Mouse (Mus musculus): Measurements from ENCODE around the gene Epha2. TPM values are rescaled to one million over a fixed set of nuclear protein-coding genes. Genes with fewer than 3 reads are reported as not detected.
A peak's percentile ranks its signal among the peaks of the same experiment; 100 is the strongest.

The Epha2 gene
- polyA plus RNA-seq, 1 experiment = 0.13 TPM

DNA sequence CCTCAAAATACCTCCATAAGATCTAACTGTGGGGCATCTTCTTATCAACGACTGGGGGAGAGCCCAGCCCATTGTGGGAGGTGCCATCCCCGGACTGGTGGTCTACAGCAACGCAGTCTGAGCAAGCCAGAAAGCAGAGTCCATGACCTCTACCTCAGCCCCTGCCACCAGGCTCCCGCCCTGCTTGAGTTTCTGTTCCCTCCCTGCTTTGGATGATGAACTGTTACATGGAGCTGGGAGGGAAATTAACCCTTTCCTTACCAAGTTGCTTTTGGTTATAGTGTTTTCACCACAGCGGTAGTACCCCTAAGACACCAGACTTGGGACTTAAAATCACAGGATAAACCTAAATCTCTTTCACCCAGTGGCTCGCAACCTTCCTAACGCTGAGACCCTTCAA lies 50.9 kb downstream of the Epha2 start:
- no peak overlapping the region for H3K4me3 ChIP-seq (ENCODE audit: insufficient read depth, low read length)
- no peak overlapping the region for H3K27ac ChIP-seq (ENCODE audit: insufficient read depth, low read depth, low read length)
- no peak for TF ChIP-seq POLR2A (IDR thresholded peaks at IDR 0.05; ENCODE audit: borderline replicate concordance, low read depth, low read length)
- TF ChIP-seq CTCF (IDR thresholded peaks at IDR 0.05; ENCODE audit: low read depth, low read length) = no peak
- H3K4me1 ChIP-seq (ENCODE audit: control insufficient read depth, insufficient read depth, low read length) = no peaks in the 10 kb centered on the region; the same call in 1 of the 2 replicates

DNA sequence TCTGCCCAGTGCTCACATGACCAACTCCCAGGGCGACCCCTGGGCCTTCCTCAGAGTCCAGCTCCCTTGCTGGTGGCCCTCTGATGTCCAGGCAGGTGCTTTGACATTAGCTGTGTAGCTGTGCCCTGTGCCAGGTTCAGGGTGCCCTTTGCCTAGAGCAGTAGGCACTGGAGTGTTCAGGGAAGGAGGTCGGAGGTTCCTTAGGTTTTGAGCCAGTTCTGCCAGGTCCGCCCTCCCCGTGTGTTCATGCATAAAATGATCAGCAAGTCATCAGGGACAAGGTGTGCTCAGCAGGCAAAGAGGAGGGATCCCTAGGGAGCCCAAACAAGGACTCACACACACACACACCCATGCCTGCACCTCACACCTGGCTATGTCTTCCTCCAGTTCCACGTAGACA lies 51.9 kb downstream of the Epha2 start:
- Histone ChIP-seq H3K4me3 (ENCODE audit: insufficient read depth, low read length) (no peak overlapping the region), H3K27ac (ENCODE audit: insufficient read depth, low read depth, low read length) (no peak overlapping the region), H3K4me1 (ENCODE audit: control insufficient read depth, insufficient read depth, low read length) (no peaks in the 10 kb centered on the region)
- TF ChIP-seq POLR2A (IDR thresholded peaks at IDR 0.05; ENCODE audit: borderline replicate concordance, low read depth, low read length) = no peak
- no peak for TF ChIP-seq CTCF (IDR thresholded peaks at IDR 0.05; ENCODE audit: low read depth, low read length)

DNA sequence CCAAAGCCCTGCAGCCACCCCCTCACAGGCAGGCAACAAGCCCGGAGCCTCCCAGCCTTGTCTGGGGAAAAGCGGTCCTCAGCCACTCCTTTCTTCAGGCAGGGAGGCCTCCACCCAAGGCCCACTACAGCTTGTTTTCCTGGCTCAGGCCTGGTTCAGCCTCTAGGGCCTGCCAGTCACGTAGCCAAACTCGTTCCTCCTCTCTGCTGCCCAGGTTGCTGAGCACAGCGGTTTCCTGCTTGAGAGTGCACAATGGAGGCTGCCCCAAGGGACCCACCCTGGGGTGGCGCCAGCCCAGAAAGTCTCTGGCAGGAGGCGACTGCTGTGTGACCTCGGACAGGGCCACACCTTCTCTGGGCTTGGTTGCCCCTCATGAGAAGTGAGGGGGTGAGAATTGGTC lies 52.8 kb downstream of the Epha2 start:
- no peak for TF ChIP-seq CTCF (IDR thresholded peaks at IDR 0.05; ENCODE audit: low read depth, low read length)
- no peak for TF ChIP-seq POLR2A (IDR thresholded peaks at IDR 0.05; ENCODE audit: borderline replicate concordance, low read depth, low read length)
- no peak overlapping the region for H3K27ac ChIP-seq (ENCODE audit: insufficient read depth, low read depth, low read length)
- no peaks in the 10 kb centered on the region for H3K4me1 ChIP-seq (ENCODE audit: control insufficient read depth, insufficient read depth, low read length)
- H3K4me3 ChIP-seq (ENCODE audit: insufficient read depth, low read length) = no peak overlapping the region

DNA sequence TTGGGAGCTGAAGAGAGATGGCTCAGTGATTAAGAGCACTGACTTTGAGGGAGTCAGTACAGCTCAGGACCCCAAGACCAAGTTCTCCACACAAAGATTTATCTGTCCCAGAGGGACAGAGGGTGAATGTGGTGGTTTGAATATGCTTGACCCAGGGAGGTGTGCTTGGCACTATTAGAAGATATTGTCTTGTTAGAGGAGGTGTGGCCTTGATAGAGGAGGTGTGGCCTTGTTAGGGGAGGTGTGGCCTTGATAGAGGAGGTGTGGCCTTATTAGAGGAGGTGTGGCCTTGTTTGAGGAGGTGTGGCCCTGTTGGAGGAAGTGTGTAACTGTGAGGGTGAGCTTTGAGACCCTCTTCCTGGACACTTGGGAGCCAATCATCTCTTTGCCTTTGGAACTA lies 56.8 kb downstream of the Epha2 start:
- Histone ChIP-seq H3K27ac (ENCODE audit: insufficient read depth, low read depth, low read length) (no peak overlapping the region), H3K4me3 (ENCODE audit: insufficient read depth, low read length) (no peak overlapping the region), H3K4me1 (ENCODE audit: control insufficient read depth, insufficient read depth, low read length) (no peaks in the 10 kb centered on the region)
- TF ChIP-seq POLR2A (IDR thresholded peaks at IDR 0.05; ENCODE audit: borderline replicate concordance, low read depth, low read length) = no peak
- no peak for TF ChIP-seq CTCF (IDR thresholded peaks at IDR 0.05; ENCODE audit: low read depth, low read length)

DNA sequence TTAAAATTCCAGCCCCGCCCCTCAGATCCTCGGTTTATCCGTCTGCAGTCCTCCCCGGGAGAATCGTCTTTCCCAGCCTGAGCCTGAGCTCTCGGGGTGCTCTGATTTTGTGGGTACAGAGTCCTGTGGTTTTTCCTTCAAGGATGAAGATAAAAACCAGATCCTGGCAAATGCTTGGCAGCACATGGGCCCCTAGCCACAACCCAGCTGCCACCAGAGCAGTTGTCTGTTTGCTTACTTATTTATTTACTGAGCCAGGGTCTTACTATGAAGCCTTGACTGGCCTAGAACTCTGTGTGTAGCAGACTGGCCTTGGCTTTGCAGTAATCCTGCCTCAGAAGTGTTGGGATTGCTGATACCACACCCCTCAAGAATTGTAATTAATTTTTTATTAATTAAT lies 58.2 kb downstream of the Epha2 start:
- H3K4me1 ChIP-seq (ENCODE audit: control insufficient read depth, insufficient read depth, low read length) = no peaks in the 10 kb centered on the region
- no peak overlapping the region for H3K27ac ChIP-seq (ENCODE audit: insufficient read depth, low read depth, low read length)
- no peak for TF ChIP-seq POLR2A (IDR thresholded peaks at IDR 0.05; ENCODE audit: borderline replicate concordance, low read depth, low read length)
- TF ChIP-seq CTCF (IDR thresholded peaks at IDR 0.05; ENCODE audit: low read depth, low read length) = no peak
- H3K4me3 ChIP-seq (ENCODE audit: insufficient read depth, low read length) = no peak overlapping the region

DNA sequence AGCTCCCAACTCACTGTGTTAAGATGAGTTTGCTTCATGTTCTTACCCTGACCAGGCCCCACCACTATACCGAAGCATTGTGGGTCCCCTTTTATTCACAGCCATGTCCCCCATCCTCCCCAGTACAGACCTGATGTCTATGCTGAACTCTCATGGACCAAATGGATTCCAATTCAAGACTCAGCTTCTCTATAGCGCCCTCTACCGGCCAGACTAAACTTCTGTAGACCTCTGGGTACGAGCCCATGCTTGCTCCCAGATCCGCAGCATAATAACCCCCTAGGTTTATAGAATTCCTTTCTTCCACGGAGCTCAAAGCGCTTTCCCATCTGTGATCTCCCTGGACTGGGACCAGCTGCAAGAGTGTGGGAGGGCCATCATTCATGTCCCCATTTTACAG lies 59.8 kb downstream of the Epha2 start:
- no peak for TF ChIP-seq POLR2A (IDR thresholded peaks at IDR 0.05; ENCODE audit: borderline replicate concordance, low read depth, low read length)
- peak; percentile 68 for TF ChIP-seq CTCF (IDR thresholded peaks at IDR 0.05; ENCODE audit: low read depth, low read length)
- H3K27ac ChIP-seq (ENCODE audit: insufficient read depth, low read depth, low read length) = no peak overlapping the region
- H3K4me1 ChIP-seq (ENCODE audit: control insufficient read depth, insufficient read depth, low read length) = no peaks in the 10 kb centered on the region
- H3K4me3 ChIP-seq (ENCODE audit: insufficient read depth, low read length) = no peak overlapping the region

DNA sequence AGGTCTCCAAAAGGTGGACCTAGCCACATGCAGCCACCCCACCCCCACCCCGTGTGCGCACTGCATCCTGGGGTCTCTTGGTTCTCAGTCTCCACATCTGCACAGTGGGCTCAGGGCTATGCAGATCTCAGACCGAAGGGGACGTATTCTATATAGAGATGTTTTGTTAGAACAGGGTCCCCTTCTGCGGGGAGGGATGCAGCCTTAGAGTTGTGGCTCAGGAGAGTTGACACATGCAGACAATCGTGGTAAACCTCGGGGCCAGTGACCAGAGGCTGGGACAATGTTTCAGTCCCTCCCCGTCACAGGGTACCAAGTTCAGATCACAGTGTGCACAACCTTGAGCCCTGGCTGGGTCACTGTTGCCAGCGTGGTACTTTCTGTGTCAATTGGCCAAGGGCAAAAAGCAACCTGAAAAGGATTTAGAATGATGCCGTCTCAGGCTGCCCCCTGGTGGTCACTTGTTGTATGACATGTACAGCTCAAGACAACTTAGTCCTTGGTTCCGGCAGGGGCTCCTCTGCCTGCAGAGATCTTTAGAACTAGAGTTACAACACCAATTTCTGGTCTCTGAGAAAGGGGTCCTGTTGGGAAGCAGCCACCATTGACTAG lies 62.0 kb downstream of the Epha2 start:
- TF ChIP-seq POLR2A (IDR thresholded peaks at IDR 0.05; ENCODE audit: borderline replicate concordance, low read depth, low read length) (no peak), CTCF (IDR thresholded peaks at IDR 0.05; ENCODE audit: low read depth, low read length) (peak; percentile 69)
- no peak overlapping the region for H3K4me3 ChIP-seq (ENCODE audit: insufficient read depth, low read length)
- no peak overlapping the region for H3K27ac ChIP-seq (ENCODE audit: insufficient read depth, low read depth, low read length)
- H3K4me1 ChIP-seq (ENCODE audit: control insufficient read depth, insufficient read depth, low read length) = no peaks in the 10 kb centered on the region

DNA sequence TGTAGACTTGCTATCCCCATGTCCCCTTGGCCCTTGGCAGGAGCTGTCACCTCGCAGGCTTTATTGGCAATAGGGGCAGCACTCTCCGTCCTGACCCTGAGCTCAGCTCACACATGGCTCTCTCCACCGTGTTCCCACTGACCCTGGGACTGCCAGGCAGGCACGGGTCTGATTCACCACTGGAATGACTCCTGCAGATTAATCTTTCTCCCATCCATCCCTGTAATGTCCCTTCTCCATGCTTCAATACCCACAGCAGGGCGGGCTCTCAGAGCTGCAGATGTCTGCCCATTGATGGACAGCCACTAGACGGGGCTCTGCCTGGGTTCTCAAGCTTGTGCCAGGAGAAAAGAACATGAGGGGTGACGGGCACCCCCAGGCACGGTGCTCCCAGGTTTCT lies 64.1 kb downstream of the Epha2 start:
- Histone ChIP-seq H3K4me1 (ENCODE audit: control insufficient read depth, insufficient read depth, low read length) (no peaks in the 10 kb centered on the region), H3K27ac (ENCODE audit: insufficient read depth, low read depth, low read length) (no peak overlapping the region), H3K4me3 (ENCODE audit: insufficient read depth, low read length) (no peak overlapping the region)
- TF ChIP-seq POLR2A (IDR thresholded peaks at IDR 0.05; ENCODE audit: borderline replicate concordance, low read depth, low read length) (no peak), CTCF (IDR thresholded peaks at IDR 0.05; ENCODE audit: low read depth, low read length) (no peak)

DNA sequence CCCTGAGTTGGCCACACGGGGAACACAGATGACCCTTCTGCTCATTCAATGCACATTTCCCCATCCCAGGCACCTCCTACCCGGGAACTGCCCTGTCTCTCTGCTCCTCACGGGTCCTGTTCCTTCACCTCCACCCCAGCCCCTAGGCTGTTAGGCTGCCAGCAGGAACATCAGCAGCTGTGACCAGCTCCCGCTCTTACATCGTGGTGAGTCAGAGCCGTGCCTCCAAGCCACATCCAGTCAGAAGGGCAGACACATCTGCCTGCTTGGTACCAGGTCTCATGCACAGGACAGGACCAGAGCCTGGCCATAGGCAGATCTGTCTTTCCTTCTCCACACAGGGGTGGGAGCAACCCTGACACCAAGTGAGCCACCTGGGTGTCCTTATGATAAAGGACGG lies 64.8 kb downstream of the Epha2 start:
- TF ChIP-seq POLR2A (IDR thresholded peaks at IDR 0.05; ENCODE audit: borderline replicate concordance, low read depth, low read length) (no peak), CTCF (IDR thresholded peaks at IDR 0.05; ENCODE audit: low read depth, low read length) (no peak)
- no peak overlapping the region for H3K27ac ChIP-seq (ENCODE audit: insufficient read depth, low read depth, low read length)
- H3K4me3 ChIP-seq (ENCODE audit: insufficient read depth, low read length) = no peak overlapping the region
- H3K4me1 ChIP-seq (ENCODE audit: control insufficient read depth, insufficient read depth, low read length) = no peaks in the 10 kb centered on the region

DNA sequence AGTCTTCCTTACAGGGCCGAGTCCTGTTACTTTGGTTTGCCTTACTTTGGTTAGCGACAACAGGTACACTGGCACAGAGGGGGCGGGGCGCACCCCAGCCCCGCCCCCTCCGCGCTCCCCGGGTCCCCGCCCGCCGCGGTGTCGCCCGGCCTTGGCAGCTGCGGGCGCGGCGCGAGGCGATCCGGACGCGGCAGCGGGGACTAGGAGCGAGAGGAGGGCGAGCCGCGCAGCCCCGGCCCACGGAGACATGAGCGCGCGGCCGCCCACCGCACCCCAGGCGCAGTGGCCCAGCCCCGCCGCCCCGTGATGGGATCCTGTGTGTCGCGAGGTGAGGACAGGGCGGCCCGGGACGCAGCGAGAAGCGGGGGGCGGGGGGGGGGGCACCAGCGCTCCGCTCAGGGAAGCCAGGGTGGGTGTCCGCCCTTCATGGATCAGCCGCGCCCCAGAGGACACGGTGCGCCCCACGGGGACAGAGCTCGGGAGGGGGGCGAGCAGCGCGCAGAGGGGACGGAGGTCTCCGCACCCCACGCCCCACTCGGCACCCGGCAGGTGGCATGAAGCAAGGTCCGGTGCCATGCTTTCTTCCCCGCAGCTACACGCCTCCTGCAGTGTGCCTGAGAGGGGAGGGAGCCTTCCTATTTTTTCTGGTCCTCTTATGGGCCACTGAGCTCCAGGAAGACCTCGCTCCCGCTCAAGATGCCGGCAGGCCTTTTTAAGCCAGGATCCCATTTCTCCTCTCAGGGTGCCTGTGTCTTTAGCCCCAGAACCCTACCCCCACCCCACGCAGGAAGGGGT lies 67.2 kb downstream of the Epha2 start, which contains the start of gene Fam131c:
TSS of gene Fam131c (plus strand) at position 224 of the 795 bp plus-strand sequence.
- no peaks in the 10 kb centered on the region for H3K4me1 ChIP-seq (ENCODE audit: control insufficient read depth, insufficient read depth, low read length)
- TF ChIP-seq CTCF (IDR thresholded peaks at IDR 0.05; ENCODE audit: low read depth, low read length) (no peak), POLR2A (IDR thresholded peaks at IDR 0.05; ENCODE audit: borderline replicate concordance, low read depth, low read length) (no peak)
- no peak within 1 kb of the TSS; the same call in 1 of the 2 replicates for H3K4me3 ChIP-seq (ENCODE audit: insufficient read depth, low read length)
- H3K27ac ChIP-seq (ENCODE audit: insufficient read depth, low read depth, low read length) = no peak within 1 kb of the TSS
